Mouse (Mus musculus) CD8-positive naive resting alpha-beta T cell, adult 2 months (primary cell): ENCODE data around the gene Fibin.

Source experiments
- DNase-seq, 2 experiments: peaks; one replicate each; pipeline ENCODE4 v3.0.0; 2022; ENCODE audit warnings: low read depth in 2 of 2, low spot score in 2 of 2

The Fibin gene

DNA sequence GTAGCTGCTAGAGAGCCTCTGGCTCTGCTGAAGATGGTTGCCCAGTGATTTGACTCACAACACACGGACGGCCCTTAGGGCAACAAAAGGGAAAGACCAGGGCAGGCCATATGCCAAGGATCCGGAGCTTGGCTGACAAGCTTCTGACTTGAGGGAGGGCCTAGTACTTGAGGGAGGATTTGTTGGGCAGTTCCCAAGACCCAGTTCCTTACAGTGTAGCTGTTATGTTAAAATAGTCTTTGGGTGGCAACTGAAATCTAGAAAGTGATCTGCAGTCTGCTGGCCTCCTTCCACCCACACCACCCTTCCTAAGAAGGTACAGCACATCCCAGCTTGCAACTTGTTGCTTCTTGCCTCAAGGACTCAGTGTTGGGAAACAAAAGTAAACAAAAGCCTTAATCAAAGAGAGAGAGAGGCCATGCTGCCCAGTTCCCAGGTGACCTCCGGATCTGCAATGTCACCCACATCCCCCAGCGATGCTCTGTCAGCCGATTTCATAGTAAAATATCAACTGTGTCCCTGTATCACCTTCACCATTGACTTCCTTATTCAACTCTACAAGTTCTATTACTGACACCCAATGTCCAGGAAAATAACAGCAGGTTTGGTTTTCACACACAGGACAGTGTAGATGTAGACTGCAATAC lies 48.4 kb downstream of the Fibin start, which contains the start of gene Bbox1:
Gene Bbox1, minus strand, starts transcription at position 52 of the 647 bp plus-strand sequence.
- no peak for DNase-seq

DNA sequence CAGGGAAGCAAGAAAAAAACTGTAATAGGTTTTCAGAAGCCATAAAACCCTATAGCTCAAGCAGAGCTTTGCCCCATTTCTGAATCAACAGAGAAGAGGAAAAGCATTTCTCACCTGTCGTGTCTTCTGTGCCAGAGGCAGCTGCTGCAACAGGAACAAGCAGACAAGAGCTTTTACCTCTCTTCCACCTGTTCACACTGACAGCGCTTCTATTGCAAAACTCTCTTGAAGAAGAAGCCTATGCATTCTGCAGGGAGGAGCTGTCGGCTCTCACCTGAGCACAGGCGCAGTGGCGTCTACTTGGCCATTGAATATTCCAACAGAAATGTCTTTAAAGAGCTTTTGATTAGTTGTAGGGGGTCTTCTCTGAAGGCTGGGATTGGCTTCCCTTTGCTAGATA lies 48.9 kb downstream of the Fibin start:
- DNase-seq, result no peak

DNA sequence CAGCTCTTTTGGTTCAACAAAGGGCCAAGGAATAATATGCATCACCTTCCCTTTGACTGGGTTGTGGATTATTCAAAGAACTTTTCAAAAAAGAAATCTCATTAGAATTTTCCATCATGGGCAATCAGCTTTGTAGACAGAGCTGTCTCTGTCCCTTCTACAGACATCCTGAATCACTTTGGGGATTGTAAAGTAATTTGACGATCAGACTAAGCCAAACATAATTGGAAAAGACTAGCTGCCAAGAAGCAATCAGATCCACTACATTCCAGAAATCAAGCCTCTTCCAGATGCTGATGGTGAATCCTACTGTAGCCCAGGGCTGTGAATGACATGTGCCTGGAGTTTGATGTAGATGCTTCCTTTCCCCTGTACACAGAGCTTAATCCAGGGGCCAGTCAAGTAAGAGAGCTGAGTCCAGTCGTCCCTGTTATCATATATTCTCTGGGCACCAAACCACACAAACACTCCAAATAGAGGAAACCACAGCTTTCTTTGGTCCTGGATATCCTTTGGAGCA lies 49.6 kb downstream of the Fibin start:
- no peak for DNase-seq
